Mouse (Mus musculus): ENCODE measurements around the gene Ell3.
"Not testable (repeated sequence)": the region's sequence is repeated elsewhere in the genome, so short reads cannot be mapped to it uniquely, and the experiment has no call there.

GRCm38 (mm10) chr2:121475306-121475705 is 31.2 kb upstream of the Ell3 start:
- TF ChIP-seq FLI1 (IDR thresholded peaks at IDR 0.05; ENCODE audit: low read length); GATA1 (IDR thresholded peaks at IDR 0.05; ENCODE audit: borderline replicate concordance, low read length): not testable (repeated sequence)

Measured in megakaryocyte, embryonic 14.5 days (primary cell).